Mouse (Mus musculus) adrenal gland, adult 2 months (tissue): ENCODE measurements around the gene Gm10100. TPM values are rescaled to one million over a fixed set of nuclear protein-coding genes. Genes with fewer than 3 reads are reported as not detected.
"Not testable (repeated sequence)": the region's sequence is repeated elsewhere in the genome, so short reads cannot be mapped to it uniquely, and the experiment has no call there.

Experiments used
- DNase-seq: peaks from one replicate; pipeline ENCODE4 v3.0.0; 2021
- polyA plus RNA-seq: library from polyadenylated mRNA; depleted of rRNA; stranded (reverse); fragments of >200 nt; gene quantifications from 2 replicates; pipeline ENCODE4 v1.2.3, GENCODE M21; 2012; rRNA removed
- total RNA-seq, 2 experiments: library from RNA; stranded (reverse); gene quantifications; 2 replicates each; pipeline ENCODE4 v1.2.3; 2021

The Gm10100 gene
- total and polyA plus RNA-seq, 3 experiments, result not detected

GRCm38 (mm10) chr10:77752312-77752711 is 26.0 kb downstream of the Gm10100 start:
- DNase-seq, result not testable (repeated sequence)

- no peak for DNase-seq
Observed at GRCm38 (mm10) chr10:77753448-77753847, 27.2 kb downstream of the Gm10100 start.

DNA sequence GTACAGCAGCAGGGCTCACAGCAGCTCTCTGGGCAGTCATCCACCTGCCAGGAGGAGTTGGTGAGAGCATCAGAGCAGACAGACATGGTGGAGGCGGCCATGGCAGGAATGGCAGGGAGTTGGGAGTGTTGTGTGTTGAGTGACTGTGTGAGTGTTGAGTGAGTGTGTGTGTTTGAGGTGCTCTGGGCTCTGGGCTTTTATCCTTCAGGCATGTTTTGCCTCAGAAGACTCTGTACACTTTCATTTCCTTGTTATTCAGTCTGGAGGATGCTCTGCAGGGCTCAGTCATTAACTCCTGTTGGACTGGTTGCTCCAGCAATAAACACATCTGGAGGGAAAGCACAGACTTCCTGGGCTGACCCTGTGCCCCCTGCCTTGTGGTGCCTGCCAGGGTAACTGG is 33.3 kb downstream of the Gm10100 start, which contains the start of gene Gm3233:
Gm3233 (minus strand) TSS at position 101 of the 400 bp plus-strand sequence.
- DNase-seq, result not testable (repeated sequence)

DNA sequence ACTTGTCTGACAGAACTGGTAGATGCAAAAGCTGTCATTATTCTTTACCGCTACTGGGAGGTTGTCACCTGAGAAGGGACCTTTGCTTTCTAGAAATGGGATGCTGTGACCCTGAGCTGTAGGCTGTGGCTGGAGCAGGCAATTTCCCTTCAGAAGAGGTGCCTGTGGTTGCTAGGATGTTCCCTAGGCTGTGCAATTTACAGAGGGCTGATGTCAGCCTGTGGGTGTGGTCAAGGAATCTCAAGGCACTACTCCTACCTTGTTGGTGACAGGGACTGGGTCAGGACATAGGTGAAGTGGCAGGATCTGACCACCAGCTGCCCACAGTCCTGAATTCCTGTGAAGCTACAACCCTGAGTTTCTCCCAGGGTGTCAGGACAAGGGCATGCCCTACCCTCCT is 43.4 kb downstream of the Gm10100 start:
- DNase-seq, result no peak

DNA sequence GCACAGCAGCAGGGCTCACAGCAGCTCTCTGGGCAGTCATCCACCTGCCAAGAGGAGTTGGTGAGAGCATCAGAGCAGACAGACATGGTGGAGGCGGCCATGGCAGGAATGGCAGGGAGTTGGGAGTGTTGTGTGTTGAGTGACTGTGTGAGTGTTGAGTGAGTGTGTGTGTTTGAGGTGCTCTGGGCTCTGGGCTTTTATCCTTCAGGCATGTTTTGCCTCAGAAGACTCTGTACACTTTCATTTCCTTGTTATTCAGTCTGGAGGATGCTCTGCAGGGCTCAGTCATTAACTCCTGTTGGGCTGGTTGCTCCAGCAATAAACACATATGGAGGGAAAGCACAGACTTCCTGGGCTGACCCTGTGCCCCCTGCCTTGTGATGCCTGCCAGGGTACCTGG is 44.9 kb downstream of the Gm10100 start, which contains the start of gene Gm3238:
Gm3238 (minus strand) TSS at position 101 of the 400 bp plus-strand sequence.
- DNase-seq, result not testable (repeated sequence)

DNA sequence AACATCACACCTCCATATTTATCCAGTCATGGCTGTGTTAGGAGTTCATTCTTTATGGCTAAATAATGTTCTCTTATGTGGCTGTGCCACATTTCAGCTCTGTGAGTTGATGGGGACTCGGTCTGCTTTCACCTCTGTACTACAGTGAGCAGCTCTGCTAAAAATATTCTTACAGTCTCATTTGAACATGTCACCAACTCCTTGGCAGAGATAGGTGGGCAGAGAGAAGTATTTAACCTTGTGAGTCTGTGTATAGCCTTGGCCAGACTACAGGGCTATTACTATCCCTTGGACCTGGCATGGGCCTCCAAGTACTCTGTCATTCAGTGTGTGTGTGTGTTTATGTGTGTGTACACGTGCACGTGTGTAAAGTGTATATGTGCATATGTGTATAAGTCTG is 45.9 kb downstream of the Gm10100 start:
- DNase-seq, result not testable (repeated sequence)

Other genes starting within 250 kb of the Gm10100 start
Only the 30 nearest of the 31 such genes appear.
- 10 to 100 TPM; 17.9 to 21.0 TPM for gene Fam207a, start 210.7 kb upstream of the Gm10100 start, total RNA-seq
- 26.4 and 30.5 TPM in 2 replicates for gene Fam207a, start 210.7 kb upstream of the Gm10100 start, polyA plus RNA-seq
- gene Itgb2, start 196.2 kb upstream of the Gm10100 start, total RNA-seq, result 1 to 10 TPM; 9.5 to 9.8 TPM
- gene Itgb2, start 196.2 kb upstream of the Gm10100 start, polyA plus RNA-seq, result 5.1 and 7.4 TPM in 2 replicates
- gene Pttg1ip, start 144.8 kb upstream of the Gm10100 start, total RNA-seq, result 100 to 1,000 TPM; 174 to 202 TPM
- 127 and 165 TPM in 2 replicates for gene Pttg1ip, start 144.8 kb upstream of the Gm10100 start, polyA plus RNA-seq
- 100 to 1,000 TPM in 1 of 2 experiments, 10 to 100 TPM in 1; 97.7 to 104 TPM for gene Sumo3, start 120.4 kb upstream of the Gm10100 start, total RNA-seq
- 83.8 and 91.1 TPM in 2 replicates for gene Sumo3, start 120.4 kb upstream of the Gm10100 start, polyA plus RNA-seq
- 10 to 100 TPM; 27.5 to 28.5 TPM for gene Gm49325, start 120.3 kb upstream of the Gm10100 start, total RNA-seq
- gene Gm49325, start 120.3 kb upstream of the Gm10100 start, polyA plus RNA-seq, result not detected in 2 replicates
- 10 to 100 TPM; 50.0 to 55.0 TPM for gene Ube2g2, start 104.2 kb upstream of the Gm10100 start, total RNA-seq
- gene Ube2g2, start 104.2 kb upstream of the Gm10100 start, polyA plus RNA-seq, result 27.9 and 37.4 TPM in 2 replicates
- under 1 TPM; 0.17 to 0.62 TPM for gene Tspear, start 39.9 kb upstream of the Gm10100 start, total RNA-seq
- gene Tspear, start 39.9 kb upstream of the Gm10100 start, polyA plus RNA-seq, result 0.94 and 1.1 TPM in 2 replicates
- not detected for gene Gm19402, start 35.7 kb upstream of the Gm10100 start, total RNA-seq
- gene Gm19402, start 35.7 kb upstream of the Gm10100 start, polyA plus RNA-seq, result not detected in 2 replicates
- not detected for gene Gm9508, start 29.3 kb upstream of the Gm10100 start, total RNA-seq
- not detected in 2 replicates for gene Gm9508, start 29.3 kb upstream of the Gm10100 start, polyA plus RNA-seq
- not detected for gene Gm10272, start 19.9 kb upstream of the Gm10100 start, total RNA-seq
- not detected in 2 replicates for gene Gm10272, start 19.9 kb upstream of the Gm10100 start, polyA plus RNA-seq
- not detected for gene Gm10024, start 15.0 kb upstream of the Gm10100 start, total RNA-seq
- not detected in 2 replicates for gene Gm10024, start 15.0 kb upstream of the Gm10100 start, polyA plus RNA-seq
- not detected for gene Gm10142, start 10.7 kb upstream of the Gm10100 start, total RNA-seq
- not detected in 2 replicates for gene Gm10142, start 10.7 kb upstream of the Gm10100 start, polyA plus RNA-seq
- not detected for gene Krtap12-1, start 5.9 kb upstream of the Gm10100 start, total RNA-seq
- not detected in 2 replicates for gene Krtap12-1, start 5.9 kb upstream of the Gm10100 start, polyA plus RNA-seq
- gene Gm18596, start 16.2 kb downstream of the Gm10100 start, total RNA-seq, result not detected
- not detected in 2 replicates for gene Gm18596, start 16.2 kb downstream of the Gm10100 start, polyA plus RNA-seq
- gene Gm9736, start 24.9 kb downstream of the Gm10100 start, total RNA-seq, result not detected
- gene Gm9736, start 24.9 kb downstream of the Gm10100 start, polyA plus RNA-seq, result not detected in 2 replicates
- gene Gm3233, start 33.2 kb downstream of the Gm10100 start, total RNA-seq, result not detected
- not detected in 2 replicates for gene Gm3233, start 33.2 kb downstream of the Gm10100 start, polyA plus RNA-seq
- gene Gm3238, start 44.8 kb downstream of the Gm10100 start, total RNA-seq, result not detected
- not detected in 2 replicates for gene Gm3238, start 44.8 kb downstream of the Gm10100 start, polyA plus RNA-seq
- gene Gm7138, start 50.5 kb downstream of the Gm10100 start, total RNA-seq, result not detected
- not detected in 2 replicates for gene Gm7138, start 50.5 kb downstream of the Gm10100 start, polyA plus RNA-seq
- gene Gm3250, start 56.1 kb downstream of the Gm10100 start, total RNA-seq, result not detected
- not detected in 2 replicates for gene Gm3250, start 56.1 kb downstream of the Gm10100 start, polyA plus RNA-seq
- gene Gm7137, start 61.7 kb downstream of the Gm10100 start, total RNA-seq, result not detected
- gene Gm7137, start 61.7 kb downstream of the Gm10100 start, polyA plus RNA-seq, result not detected in 2 replicates
- not detected for gene Gm9639, start 68.6 kb downstream of the Gm10100 start, total RNA-seq
- gene Gm9639, start 68.6 kb downstream of the Gm10100 start, polyA plus RNA-seq, result not detected in 2 replicates
- gene Gm19668, start 72.6 kb downstream of the Gm10100 start, total RNA-seq, result not detected
- not detected in 2 replicates for gene Gm19668, start 72.6 kb downstream of the Gm10100 start, polyA plus RNA-seq
- not detected for gene Gm9507, start 85.4 kb downstream of the Gm10100 start, total RNA-seq
- gene Gm9507, start 85.4 kb downstream of the Gm10100 start, polyA plus RNA-seq, result 0.31 TPM in 1 of 2 replicates, not detected in the other
- gene Gm2696, start 88.2 kb downstream of the Gm10100 start, total RNA-seq, result not detected
- not detected in 2 replicates for gene Gm2696, start 88.2 kb downstream of the Gm10100 start, polyA plus RNA-seq
- not detected for gene Krtap10-4, start 100.6 kb downstream of the Gm10100 start, total RNA-seq
- gene Krtap10-4, start 100.6 kb downstream of the Gm10100 start, polyA plus RNA-seq, result not detected in 2 replicates
- gene Krtap10-10, start 109.5 kb downstream of the Gm10100 start, total RNA-seq, result not detected
- not detected in 2 replicates for gene Krtap10-10, start 109.5 kb downstream of the Gm10100 start, polyA plus RNA-seq
- not detected for gene Gm36176, start 120.3 kb downstream of the Gm10100 start, total RNA-seq
- gene Gm36176, start 120.3 kb downstream of the Gm10100 start, polyA plus RNA-seq, result not detected in 2 replicates
- not detected for gene Gm10318, start 126.4 kb downstream of the Gm10100 start, total RNA-seq
- gene Gm10318, start 126.4 kb downstream of the Gm10100 start, polyA plus RNA-seq, result not detected in 2 replicates
- not detected for gene Gm3285, start 135.5 kb downstream of the Gm10100 start, total RNA-seq
- gene Gm3285, start 135.5 kb downstream of the Gm10100 start, polyA plus RNA-seq, result not detected in 2 replicates
- gene Lrrc3, start 176.1 kb downstream of the Gm10100 start, total RNA-seq, result 1 to 10 TPM; 5.2 to 8.1 TPM
- 4.1 and 6.3 TPM in 2 replicates for gene Lrrc3, start 176.1 kb downstream of the Gm10100 start, polyA plus RNA-seq